Mouse (Mus musculus) embryonic facial prominence, embryonic 11.5 days (tissue): ENCODE measurements at regions not wholly inside any gene's neighbourhood (a gene's known extent, or its start where the extent isn't known, plus 50 kb on each side); places are given as distances from the start of the nearest gene placed in this dataset.

ENCODE experiments used
- ATAC-seq: fragments of 200-750 bp; cut with Nextera tagmentation; replicated peaks from 2 replicates; pipeline ENCODE4 v1.8.0; 2017; ENCODE audit warnings: low read depth; ENCODE audit not compliant: insufficient number of reproducible peaks, low FRiP score, low TSS enrichment
- DNase-seq: peaks from one replicate; pipeline ENCODE4 v3.0.0-alpha.2; 2015; ENCODE audit warnings: low spot score
- H3K27ac ChIP-seq: fragments of 300-500 bp; sonication (generic); replicated peaks from 2 replicates; pipeline ENCODE4 v1.5.1; 2014; ENCODE audit warnings: mild to moderate bottlenecking, low read depth, low read length, control low read depth
- H3K27me3 ChIP-seq: fragments of 300-500 bp; sonication (generic); 2 replicates; pipeline ENCODE4 v1.6.1; 2014; ENCODE audit warnings: mild to moderate bottlenecking, low read length, moderate library complexity, mixed read lengths; ENCODE audit not compliant: control insufficient read depth, insufficient read depth
- H3K36me3 ChIP-seq: fragments of 300-500 bp; sonication (generic); replicated peaks from 2 replicates; pipeline ENCODE4 v1.6.1; 2014; ENCODE audit warnings: low read depth, mild to moderate bottlenecking, low read length, moderate library complexity, mixed read lengths; ENCODE audit not compliant: control insufficient read depth, insufficient read depth
- H3K4me1 ChIP-seq: fragments of 300-500 bp; sonication (generic); 2 replicates; pipeline ENCODE4 v1.6.1; 2014; ENCODE audit warnings: low read length, mixed read lengths; ENCODE audit not compliant: control insufficient read depth, insufficient read depth
- H3K4me2 ChIP-seq: fragments of 300-500 bp; sonication (generic); 2 replicates; pipeline ENCODE4 v1.6.1; 2014; ENCODE audit warnings: low read depth, mild to moderate bottlenecking, control low read depth, low read length, moderate library complexity
- H3K4me3 ChIP-seq: fragments of 300-500 bp; sonication (generic); 2 replicates; pipeline ENCODE4 v1.5.1; 2014; ENCODE audit warnings: low read depth, low read length, control low read depth
- H3K9ac ChIP-seq: fragments of 300-500 bp; sonication (generic); replicated peaks from 2 replicates; pipeline ENCODE4 v1.6.1; 2014; ENCODE audit warnings: mild to moderate bottlenecking, control low read depth, low read length
- H3K9me3 ChIP-seq: fragments of 300-500 bp; sonication (generic); replicated peaks from 2 replicates; pipeline ENCODE4 v1.6.1; 2016; ENCODE audit warnings: mild to moderate bottlenecking, low read length, inconsistent platforms, mixed read lengths; ENCODE audit not compliant: control insufficient read depth
- WGBS: fragments of 180-500 bp; shearing (Covaris S2); extraction: QIAGEN DNeasy Blood & Tissue Kit; methylation state at CpG from one replicate; pipeline ENCODE4 v1.1.7; 2014; 5-methylcytosine and 5-hydroxymethylcytosine counted together

GRCm38 (mm10) chr1:14513662-14514061, 1579.5 kb downstream of the 4930444P10Rik start:
- H3K4me1 ChIP-seq, result no peaks in the 10 kb centered on the region
- no peak overlapping the region for H3K9ac ChIP-seq
- no peaks in the 10 kb centered on the region for H3K36me3 ChIP-seq
- H3K9me3 ChIP-seq, result no peaks in the 10 kb centered on the region
- DNase-seq (peak; percentile 63), ATAC-seq (no peak)
- no peak overlapping the region; the same call in 1 of the 2 replicates for H3K27ac ChIP-seq
- no peak overlapping the region for H3K4me3 ChIP-seq
- no peak overlapping the region for H3K4me2 ChIP-seq
- H3K27me3 ChIP-seq, result no peaks in the 10 kb centered on the region

GRCm38 (mm10) chr1:14512481-14513285, 1580.4 kb downstream of the 4930444P10Rik start:
- DNase-seq, result peak; percentile 80
- Histone ChIP-seq H3K4me3 (no peak overlapping the region), H3K9ac (no peak overlapping the region), H3K27me3 (no peaks in the 10 kb centered on the region), H3K27ac (0 out of 2 replicates have a peak overlapping the region, but pooled peaks have one; percentile 3), H3K9me3 (no peaks in the 10 kb centered on the region), H3K4me2 (no peak overlapping the region), H3K4me1 (no peaks in the 10 kb centered on the region; the same call in 1 of the 2 replicates), H3K36me3 (no peaks in the 10 kb centered on the region)
- 31% methylated on average over 9 of the region's 9 CpGs for WGBS
- ATAC-seq, result no peak

- 3% methylated on average over 36 of the region's 36 CpGs for WGBS
- Histone ChIP-seq H3K27me3 (no peaks in the 10 kb centered on the region), H3K4me1 (no peaks in the 10 kb centered on the region; the same call in 1 of the 2 replicates), H3K4me3 (peak overlapping the region; percentile 36), H3K27ac (peak overlapping the region; percentile 75), H3K36me3 (no peaks in the 10 kb centered on the region), H3K4me2 (peak overlapping the region; percentile 78), H3K9me3 (no peaks in the 10 kb centered on the region), H3K9ac (peak overlapping the region; percentile 70)
- DNase-seq (peak; percentile 41), ATAC-seq (peak; percentile 10; the same call in 1 of the 2 replicates)
Measured at GRCm38 (mm10) chr1:14506831-14507690, 1586.1 kb downstream of the 4930444P10Rik start.

DNA sequence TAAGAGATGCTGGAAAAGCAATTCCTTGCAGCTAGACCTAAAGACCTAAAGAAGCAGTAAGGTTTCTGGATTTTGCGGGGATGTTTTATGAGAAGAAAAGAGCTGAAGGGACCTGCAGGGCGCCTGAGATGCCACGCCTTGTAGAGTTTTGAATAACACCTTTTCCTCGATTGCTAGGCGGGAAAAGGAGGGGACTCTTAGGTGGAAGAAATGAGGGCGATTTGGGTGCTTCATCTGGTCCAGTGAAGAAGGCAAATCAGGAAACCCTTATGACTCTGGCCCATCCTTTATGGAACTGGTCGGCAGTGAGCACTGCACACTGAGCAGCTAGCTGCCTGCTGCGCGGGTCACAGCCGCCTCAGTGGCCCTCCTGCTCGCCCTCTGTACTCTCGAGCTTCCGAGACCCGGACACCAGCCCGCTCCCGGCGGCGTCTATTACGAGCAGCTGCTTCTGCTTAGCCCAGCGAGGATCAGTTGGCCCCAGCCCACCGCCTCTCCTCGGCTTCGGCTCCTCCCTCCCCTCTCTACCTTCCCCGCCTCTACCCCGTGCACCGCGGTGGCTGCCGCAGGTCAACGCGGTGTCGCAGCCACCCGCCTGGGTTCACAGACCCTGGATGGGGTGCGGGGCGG, 1586.8 kb downstream of the 4930444P10Rik start:
- Histone ChIP-seq H3K36me3 (no peaks in the 10 kb centered on the region), H3K9me3 (no peaks in the 10 kb centered on the region), H3K4me3 (peak overlapping the region; percentile 36), H3K27ac (peak overlapping the region; percentile 75), H3K4me1 (no peaks in the 10 kb centered on the region; the same call in 1 of the 2 replicates), H3K4me2 (peak overlapping the region; percentile 78), H3K27me3 (no peaks in the 10 kb centered on the region), H3K9ac (peak overlapping the region; percentile 70)
- peak; percentile 93 for ATAC-seq
- WGBS, result under 1% methylated on average over 34 of the region's 34 CpGs
- peak; percentile 91 for DNase-seq

DNA sequence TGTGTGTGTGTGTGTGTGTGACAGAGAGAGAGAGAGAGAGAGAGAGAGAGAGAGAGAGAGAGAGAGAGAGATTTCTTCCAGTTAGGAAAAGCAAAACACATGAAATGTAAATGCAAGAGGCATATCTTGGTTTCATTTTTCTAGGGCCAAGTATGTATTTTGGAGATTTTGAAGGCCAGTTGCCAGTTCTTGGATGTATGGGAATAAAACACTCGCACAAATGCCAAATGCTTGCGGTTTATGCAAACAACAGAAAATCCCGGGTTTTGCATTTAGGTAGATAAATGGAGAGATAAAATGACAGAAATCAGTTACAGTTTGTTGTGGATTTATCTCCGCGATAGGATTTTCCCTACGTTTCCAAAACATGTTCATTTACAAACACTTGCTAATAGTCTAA, 1587.4 kb downstream of the 4930444P10Rik start:
- ATAC-seq (no peak), DNase-seq (no peak)
- H3K4me3 ChIP-seq, result no peak overlapping the region
- no peaks in the 10 kb centered on the region for H3K27me3 ChIP-seq
- H3K36me3 ChIP-seq, result no peaks in the 10 kb centered on the region
- WGBS, result 5% methylated on average over 6 of the region's 6 CpGs
- peak overlapping the region; percentile 75 for H3K27ac ChIP-seq
- H3K4me2 ChIP-seq, result no peak overlapping the region
- H3K9ac ChIP-seq, result no peak overlapping the region
- no peaks in the 10 kb centered on the region; the same call in 1 of the 2 replicates for H3K4me1 ChIP-seq
- H3K9me3 ChIP-seq, result no peaks in the 10 kb centered on the region

- DNase-seq (peak; percentile 46), ATAC-seq (no peak)
- 1% methylated on average over 12 of the region's 12 CpGs for WGBS
Measured at GRCm38 (mm10) chr1:14504767-14505343, 1588.3 kb downstream of the 4930444P10Rik start.

GRCm38 (mm10) chr1:14503881-14504742, 1589.0 kb downstream of the 4930444P10Rik start:
- no peaks in the 10 kb centered on the region; the same call in 1 of the 2 replicates for H3K4me1 ChIP-seq
- peak overlapping the region; percentile 33 for H3K9ac ChIP-seq
- WGBS, result 3% methylated on average over 17 of the region's 17 CpGs
- peak overlapping the region; percentile 48 for H3K4me2 ChIP-seq
- no peaks in the 10 kb centered on the region for H3K27me3 ChIP-seq
- ATAC-seq, result no peak
- peak; percentile 80 for DNase-seq
- H3K4me3 ChIP-seq, result peak overlapping the region; percentile 28
- no peaks in the 10 kb centered on the region for H3K36me3 ChIP-seq
- peak overlapping the region; percentile 68 for H3K27ac ChIP-seq
- H3K9me3 ChIP-seq, result no peaks in the 10 kb centered on the region

More at GRCm38 (mm10) chr1:14504767-14505343, 1588.3 kb downstream of the 4930444P10Rik start:
- Histone ChIP-seq H3K27ac (peak overlapping the region; percentile 68), H3K4me2 (peak overlapping the region; percentile 48), H3K36me3 (no peaks in the 10 kb centered on the region), H3K9me3 (no peaks in the 10 kb centered on the region), H3K27me3 (no peaks in the 10 kb centered on the region), H3K9ac (peak overlapping the region; percentile 14; the same call in 1 of the 2 replicates), H3K4me1 (no peaks in the 10 kb centered on the region; the same call in 1 of the 2 replicates), H3K4me3 (peak overlapping the region; percentile 28; the same call in 1 of the 2 replicates)
